Mouse (Mus musculus): ENCODE measurements around the gene Tbx15.

DNA sequence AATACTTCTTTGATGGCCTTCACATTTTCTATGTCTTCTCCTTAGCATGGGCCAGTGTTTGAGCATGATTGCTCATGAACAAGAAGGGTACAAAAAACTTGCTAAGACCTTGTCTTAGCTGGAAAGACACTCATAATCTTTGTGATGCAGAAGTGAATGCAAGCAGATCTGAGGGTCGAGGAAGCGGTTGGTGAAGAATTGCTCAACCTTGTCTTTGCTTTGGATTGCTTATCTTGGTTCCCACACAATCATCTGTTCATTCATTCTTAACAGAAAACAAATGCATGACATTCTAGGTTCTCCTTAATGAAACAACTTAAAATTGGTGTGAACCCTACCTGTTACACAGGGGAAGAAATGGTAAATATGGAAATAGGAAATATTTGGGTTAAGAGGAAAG lies 82.2 kb downstream of the Tbx15 start:
- TF ChIP-seq CTCF (IDR thresholded peaks at IDR 0.05; ENCODE audit: control insufficient read depth, insufficient read depth, insufficient read length): no peak
- TF ChIP-seq USF1 (IDR thresholded peaks at IDR 0.05; ENCODE audit: low read depth): no peak
- TF ChIP-seq MYOD1 (IDR thresholded peaks at IDR 0.05; ENCODE audit: control insufficient read depth, insufficient read length, low read depth): no peak
